Mouse (Mus musculus) E14TG2a.4 (cell line): ENCODE measurements around the gene Msh5.

ENCODE experiments used
- CTCF ChIP-seq: conservative IDR thresholded peaks from 2 replicates; pipeline ENCODE4 v1.5.1; 2014; ENCODE audit warnings: low read length
- POU5F1 ChIP-seq: IDR thresholded peaks from 2 replicates; pipeline ENCODE4 v1.6.1; 2014; ENCODE audit warnings: low read length, borderline replicate concordance

- TF ChIP-seq CTCF (no peak), POU5F1 (no peak)
These were observed 15.3 kb downstream of the Msh5 start for GRCm38 (mm10) chr17:35031272-35031671.
